Mouse (Mus musculus) embryonic facial prominence, embryonic 15.5 days (tissue): ENCODE measurements at regions not wholly inside any gene's neighbourhood (a gene's known extent, or its start where the extent isn't known, plus 50 kb on each side); places are given as distances from the start of the nearest gene placed in this dataset.

Experiments used
- ATAC-seq: fragments of 200-750 bp; cut with Nextera tagmentation; 2 replicates; pipeline ENCODE4 v1.8.0; 2017; ENCODE audit warnings: low read depth, moderate TSS enrichment; ENCODE audit not compliant: insufficient number of reproducible peaks, low FRiP score, low TSS enrichment
- H3K27ac ChIP-seq: fragments of 300-500 bp; sonication (generic); replicated peaks from 2 replicates; pipeline ENCODE4 v1.5.1; 2015; ENCODE audit warnings: mild to moderate bottlenecking, inconsistent platforms
- H3K27me3 ChIP-seq: fragments of 300-500 bp; sonication (generic); 2 replicates; pipeline ENCODE4 v1.6.1; 2015; ENCODE audit warnings: inconsistent platforms
- H3K36me3 ChIP-seq: fragments of 300-500 bp; sonication (generic); 2 replicates; pipeline ENCODE4 v1.6.1; 2015; ENCODE audit warnings: mild to moderate bottlenecking, inconsistent platforms
- H3K4me1 ChIP-seq: fragments of 300-500 bp; sonication (generic); 2 replicates; pipeline ENCODE4 v1.6.1; 2015; ENCODE audit warnings: inconsistent platforms
- H3K4me2 ChIP-seq: fragments of 300-500 bp; sonication (generic); replicated peaks from 2 replicates; pipeline ENCODE4 v1.6.1; 2015; ENCODE audit warnings: mild to moderate bottlenecking, inconsistent platforms
- H3K4me3 ChIP-seq: fragments of 300-500 bp; sonication (generic); replicated peaks from 2 replicates; pipeline ENCODE4 v1.5.1; 2015; ENCODE audit warnings: mild to moderate bottlenecking, inconsistent platforms
- H3K9ac ChIP-seq: fragments of 300-500 bp; sonication (generic); 2 replicates; pipeline ENCODE4 v1.6.1; 2015; ENCODE audit warnings: inconsistent platforms
- H3K9me3 ChIP-seq: fragments of 300-500 bp; sonication (generic); replicated peaks from 2 replicates; pipeline ENCODE4 v1.6.1; 2016; ENCODE audit warnings: inconsistent platforms
- WGBS: fragments of 180-500 bp; shearing (Covaris S2); methylation state at CpG from one replicate; pipeline ENCODE4 v1.1.7; 2015; 5-methylcytosine and 5-hydroxymethylcytosine counted together

- H3K4me2 ChIP-seq, result no peak overlapping the region
- no peak overlapping the region for H3K9ac ChIP-seq
- H3K27me3 ChIP-seq, result no peaks in the 10 kb centered on the region
- H3K9me3 ChIP-seq, result no peaks in the 10 kb centered on the region
- no peak overlapping the region for H3K4me3 ChIP-seq
- 66% methylated on average over 5 of the region's 5 CpGs for WGBS
- H3K36me3 ChIP-seq, result no peaks in the 10 kb centered on the region
- ATAC-seq, result no peak
- no peaks in the 10 kb centered on the region for H3K4me1 ChIP-seq
- no peak overlapping the region for H3K27ac ChIP-seq
Observed at GRCm38 (mm10) chr4:124542696-124543095, 67.9 kb downstream of the 3100002H09Rik start.

- H3K27me3 ChIP-seq, result no peaks in the 10 kb centered on the region
- H3K4me1 ChIP-seq, result no peaks in the 10 kb centered on the region
- H3K36me3 ChIP-seq, result no peaks in the 10 kb centered on the region
- no peak overlapping the region for H3K9ac ChIP-seq
- no peaks in the 10 kb centered on the region for H3K9me3 ChIP-seq
- WGBS, result 71% methylated on average over 5 of the region's 5 CpGs
- H3K4me3 ChIP-seq, result no peak overlapping the region
- no peak overlapping the region for H3K4me2 ChIP-seq
- ATAC-seq, result no peak
- no peak overlapping the region for H3K27ac ChIP-seq
Observed at GRCm38 (mm10) chr4:124538471-124538870, 72.1 kb downstream of the 3100002H09Rik start.

DNA sequence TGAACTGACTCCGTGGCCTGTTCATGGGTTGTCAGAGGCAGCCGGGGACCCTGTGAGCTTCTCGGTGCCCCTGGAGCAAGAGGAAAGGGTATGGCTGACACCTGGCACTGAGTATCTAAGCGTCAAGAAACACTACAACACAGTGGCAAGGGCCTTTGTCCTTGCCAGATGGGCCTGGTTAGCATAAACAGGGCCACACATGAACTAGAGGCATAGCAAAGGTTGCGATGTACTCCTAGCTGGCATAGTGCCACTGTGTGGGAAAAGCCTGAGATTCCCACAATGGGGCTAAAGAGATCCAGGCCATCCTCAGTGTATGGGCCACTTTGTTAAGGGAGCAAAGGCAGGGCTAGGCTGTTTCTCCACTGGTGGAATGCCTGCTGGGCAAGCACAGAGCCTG lies 72.9 kb downstream of the 3100002H09Rik start:
- Histone ChIP-seq H3K4me1 (no peaks in the 10 kb centered on the region), H3K4me3 (no peak overlapping the region), H3K9me3 (no peaks in the 10 kb centered on the region), H3K27me3 (no peaks in the 10 kb centered on the region), H3K36me3 (no peaks in the 10 kb centered on the region), H3K27ac (no peak overlapping the region), H3K4me2 (no peak overlapping the region), H3K9ac (no peak overlapping the region)
- ATAC-seq, result no peak
- WGBS, result 75% methylated on average over 5 of the region's 5 CpGs

GRCm38 (mm10) chr4:124533614-124534013 lies 77.0 kb downstream of the 3100002H09Rik start:
- Histone ChIP-seq H3K9ac (no peak overlapping the region), H3K4me1 (no peaks in the 10 kb centered on the region), H3K27me3 (no peaks in the 10 kb centered on the region), H3K4me2 (no peak overlapping the region), H3K27ac (no peak overlapping the region), H3K4me3 (no peak overlapping the region), H3K36me3 (no peaks in the 10 kb centered on the region), H3K9me3 (no peaks in the 10 kb centered on the region)
- WGBS, result 58% methylated on average over 6 of the region's 6 CpGs
- ATAC-seq, result no peak

GRCm38 (mm10) chr4:124530596-124530995 lies 80.0 kb downstream of the 3100002H09Rik start:
- no peak overlapping the region for H3K9ac ChIP-seq
- no peak overlapping the region for H3K4me2 ChIP-seq
- H3K4me1 ChIP-seq, result no peaks in the 10 kb centered on the region
- H3K36me3 ChIP-seq, result no peaks in the 10 kb centered on the region
- no peak overlapping the region for H3K4me3 ChIP-seq
- no peak for ATAC-seq
- WGBS, result 47% methylated on average over 9 of the region's 9 CpGs
- no peaks in the 10 kb centered on the region for H3K9me3 ChIP-seq
- H3K27ac ChIP-seq, result no peak overlapping the region
- H3K27me3 ChIP-seq, result 0 out of 2 replicates have a peak, but pooled peaks cover 4% of the 10 kb centered on the region

GRCm38 (mm10) chr4:124526822-124527221 lies 83.8 kb downstream of the 3100002H09Rik start:
- Histone ChIP-seq H3K27ac (no peak overlapping the region), H3K4me2 (no peak overlapping the region), H3K27me3 (0 out of 2 replicates have a peak, but pooled peaks cover 6% of the 10 kb centered on the region), H3K4me3 (no peak overlapping the region), H3K9ac (no peak overlapping the region), H3K9me3 (no peaks in the 10 kb centered on the region), H3K4me1 (no peaks in the 10 kb centered on the region), H3K36me3 (no peaks in the 10 kb centered on the region)
- 42% methylated on average over 10 of the region's 10 CpGs for WGBS
- no peak for ATAC-seq

- Histone ChIP-seq H3K27me3 (0 out of 2 replicates have a peak, but pooled peaks cover 6% of the 10 kb centered on the region), H3K27ac (no peak overlapping the region), H3K36me3 (no peaks in the 10 kb centered on the region), H3K4me2 (no peak overlapping the region), H3K9me3 (no peaks in the 10 kb centered on the region), H3K4me3 (no peak overlapping the region), H3K9ac (no peak overlapping the region), H3K4me1 (no peaks in the 10 kb centered on the region)
- no peak for ATAC-seq
- WGBS, result 38% methylated on average over 9 of the region's 9 CpGs
Observed at GRCm38 (mm10) chr4:124526362-124526761, 84.2 kb downstream of the 3100002H09Rik start.

DNA sequence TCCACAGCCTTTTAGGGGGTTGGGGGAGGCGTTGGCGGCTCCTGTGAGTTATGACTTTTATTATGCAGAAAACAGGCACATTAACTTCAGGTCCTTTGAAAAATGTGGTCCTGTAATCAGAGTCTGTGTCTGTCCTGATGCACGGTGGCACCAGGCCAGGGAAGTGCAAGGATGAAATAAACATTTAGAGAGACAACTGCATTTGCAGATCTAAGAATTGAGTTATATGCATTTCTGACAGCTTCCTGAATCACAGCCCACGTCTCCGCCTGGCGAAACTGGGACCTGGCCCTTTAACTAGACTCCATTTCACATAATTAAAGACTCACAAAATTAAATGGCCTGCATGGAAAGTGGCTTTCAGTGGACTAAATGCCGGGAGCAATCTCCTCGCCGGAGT lies 90.3 kb downstream of the 3100002H09Rik start:
- Histone ChIP-seq H3K9ac (no peak overlapping the region), H3K4me2 (no peak overlapping the region), H3K27ac (no peak overlapping the region), H3K4me3 (no peak overlapping the region), H3K4me1 (no peaks in the 10 kb centered on the region), H3K27me3 (no peaks in the 10 kb centered on the region), H3K36me3 (no peaks in the 10 kb centered on the region), H3K9me3 (no peaks in the 10 kb centered on the region)
- ATAC-seq, result no peak
- WGBS, result 54% methylated on average over 9 of the region's 9 CpGs

DNA sequence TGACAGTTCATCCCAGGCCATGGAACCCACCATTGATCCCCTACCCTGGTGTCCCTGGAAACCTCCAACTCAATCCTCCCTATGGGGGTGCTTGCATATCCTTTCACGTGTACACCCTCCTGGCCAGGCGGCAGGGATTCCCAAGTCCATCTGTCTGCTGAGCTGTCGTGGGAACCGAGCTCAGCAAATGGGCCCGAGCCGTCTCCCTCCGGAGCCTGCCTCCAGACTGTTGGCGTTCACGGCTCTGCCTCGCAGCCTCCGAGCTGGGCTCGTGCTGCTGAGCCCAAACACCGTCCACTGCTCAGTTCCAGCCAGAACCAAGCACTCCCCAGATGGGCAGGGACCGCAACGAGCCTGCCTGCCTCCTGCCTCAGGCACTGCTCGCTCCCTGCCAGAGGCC lies 98.8 kb downstream of the 3100002H09Rik start:
- Histone ChIP-seq H3K27ac (no peak overlapping the region), H3K9me3 (no peaks in the 10 kb centered on the region), H3K36me3 (no peaks in the 10 kb centered on the region), H3K4me2 (no peak overlapping the region), H3K9ac (no peak overlapping the region), H3K4me1 (no peaks in the 10 kb centered on the region), H3K27me3 (peaks cover 9% of the 10 kb centered on the region), H3K4me3 (no peak overlapping the region)
- WGBS, result 80% methylated on average over 16 of the region's 16 CpGs
- ATAC-seq, result no peak

DNA sequence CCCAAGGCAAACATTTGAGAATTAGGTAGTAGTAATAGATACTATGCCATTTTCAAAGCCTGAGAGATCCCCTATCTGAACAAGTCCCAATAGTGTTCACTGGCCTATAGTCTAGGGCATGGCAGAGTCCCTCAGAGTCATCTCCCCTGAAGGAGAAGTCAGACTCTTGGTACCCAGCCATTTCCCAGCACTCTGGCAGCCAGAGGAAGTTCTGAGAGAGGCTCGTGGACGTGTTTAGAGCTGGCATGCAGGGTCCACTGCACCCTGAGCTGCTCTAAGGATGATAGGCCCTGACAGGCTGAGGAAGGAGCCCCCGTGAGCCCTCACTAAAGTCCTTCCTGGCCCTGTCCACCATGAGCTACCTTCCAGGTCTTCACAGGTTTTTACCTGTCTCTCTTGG lies 99.8 kb downstream of the 3100002H09Rik start:
- no peak for ATAC-seq
- Histone ChIP-seq H3K9me3 (no peaks in the 10 kb centered on the region), H3K4me1 (no peaks in the 10 kb centered on the region), H3K27ac (no peak overlapping the region), H3K27me3 (peaks cover 9% of the 10 kb centered on the region), H3K4me2 (no peak overlapping the region), H3K4me3 (no peak overlapping the region), H3K9ac (no peak overlapping the region), H3K36me3 (no peaks in the 10 kb centered on the region)
- WGBS, result 85% methylated on average over 3 of the region's 3 CpGs

- H3K27me3 ChIP-seq, result peaks cover 9% of the 10 kb centered on the region; the same call in 1 of the 2 replicates
- no peak overlapping the region for H3K4me3 ChIP-seq
- H3K4me2 ChIP-seq, result no peak overlapping the region
Observed at GRCm38 (mm10) chr4:124509695-124510094, 100.9 kb downstream of the 3100002H09Rik start.

GRCm38 (mm10) chr4:124506083-124506647 lies 104.4 kb downstream of the 3100002H09Rik start:
- Histone ChIP-seq H3K9ac (no peak overlapping the region), H3K4me3 (no peak overlapping the region), H3K4me1 (no peaks in the 10 kb centered on the region), H3K36me3 (no peaks in the 10 kb centered on the region), H3K27me3 (peaks cover 9% of the 10 kb centered on the region; the same call in 1 of the 2 replicates), H3K4me2 (no peak overlapping the region), H3K27ac (no peak overlapping the region), H3K9me3 (no peaks in the 10 kb centered on the region)
- ATAC-seq, result no peak
- 46% methylated on average over 10 of the region's 10 CpGs for WGBS

More at GRCm38 (mm10) chr4:124509695-124510094, 100.9 kb downstream of the 3100002H09Rik start:
- H3K9me3 ChIP-seq, result no peaks in the 10 kb centered on the region
- no peaks in the 10 kb centered on the region for H3K36me3 ChIP-seq
- ATAC-seq, result no peak
- 49% methylated on average over 5 of the region's 5 CpGs for WGBS
- H3K9ac ChIP-seq, result no peak overlapping the region
- no peak overlapping the region for H3K27ac ChIP-seq
- no peaks in the 10 kb centered on the region for H3K4me1 ChIP-seq
